Comparison of ENCODE assay signal across 18 mouse cellular contexts in genomic region chr6:6575796-6576195, GRCm38 (mm10). TPM values are rescaled to one million over a fixed set of nuclear protein-coding genes. Genes with fewer than 3 reads are reported as not detected.
DNase-seq lines count a peak whose midpoint lies in the region; ATAC-seq and TF ChIP-seq lines count a peak whose summit lies in the region.
"Had no signal": no experiment of that assay in that cellular context is flagged by ENCODE, and none has a peak within 500 bp of the region (broad histone marks: within the 10 kb centered on the region; RNA-seq: fewer than 3 reads in every experiment).

No protein-coding gene starts in this region.

- H3K4me2 ChIP-seq in heart, embryonic 12.5 days, result no peak overlapping the region
- H3K4me2 ChIP-seq in embryonic facial prominence, embryonic 13.5 days, result peak overlapping the region; percentile 18; the same call in 1 of the 2 replicates
- H3K4me2 ChIP-seq in midbrain, postnatal 0 days (ENCODE audit: low read depth, low read length, poor library complexity, severe bottlenecking), result no peak overlapping the region
- H3K4me2 ChIP-seq: limb, embryonic 15.5 days had no signal

- no peak for TF ChIP-seq CTCF in lung, adult 2 months (IDR thresholded peaks at IDR 0.05; ENCODE audit: insufficient read depth, low read length)
- no peak for TF ChIP-seq CTCF in midbrain, postnatal 0 days (IDR thresholded peaks at IDR 0.05)

- H3K27ac ChIP-seq in heart, embryonic 12.5 days (ENCODE audit: poor library complexity, severe bottlenecking), result no peak overlapping the region
- H3K27ac ChIP-seq in embryonic facial prominence, embryonic 13.5 days, result no peak overlapping the region
- no peak overlapping the region for H3K27ac ChIP-seq in midbrain, postnatal 0 days (ENCODE audit: low read depth, low read length)
- H3K27ac ChIP-seq: limb, embryonic 15.5 days; liver, embryonic 15.5 days; midbrain, embryonic 15.5 days had no signal

- no peak overlapping the region for H3K9ac ChIP-seq in heart, embryonic 12.5 days
- no peak overlapping the region for H3K9ac ChIP-seq in embryonic facial prominence, embryonic 13.5 days
- H3K9ac ChIP-seq in midbrain, postnatal 0 days (replicated peaks; ENCODE audit: low read length, poor library complexity, severe bottlenecking), result no peak overlapping the region
- H3K9ac ChIP-seq: limb, embryonic 15.5 days; liver, embryonic 15.5 days; midbrain, embryonic 15.5 days had no signal

- peak; percentile 71 for DNase-seq in heart, adult 11 months
- peak; percentile 18 to 47 for DNase-seq in lung, adult 18-20 months
- DNase-seq in lung, adult 2 months, result no peak
- DNase-seq in lung, postnatal 25 days (ENCODE audit: low spot score), result peak; percentile 46
- DNase-seq in cerebellum, adult 8-10 months, result no peak
- no peak for DNase-seq in midbrain, postnatal 0 days (ENCODE audit: low spot score)
- DNase-seq: B cell, adult 2 months; cerebellum, adult 9-11 months; gastrocnemius, postnatal 14 days; kidney, adult 11 months; kidney, postnatal 10 days; retina, postnatal 1 day had no signal

- H3K27me3 ChIP-seq in heart, embryonic 12.5 days (replicated peaks), result no peaks in the 10 kb centered on the region
- H3K27me3 ChIP-seq in embryonic facial prominence, embryonic 13.5 days, result no peaks in the 10 kb centered on the region; the same call in 1 of the 2 replicates
- no peaks in the 10 kb centered on the region for H3K27me3 ChIP-seq in midbrain, postnatal 0 days (ENCODE audit: insufficient read depth, low read length)
- H3K27me3 ChIP-seq: limb, embryonic 15.5 days; liver, embryonic 15.5 days; megakaryocyte, embryonic 14.5 days; midbrain, embryonic 15.5 days had no signal

- H3K9me3 ChIP-seq in heart, embryonic 12.5 days (replicated peaks), result no peaks in the 10 kb centered on the region
- H3K9me3 ChIP-seq in embryonic facial prominence, embryonic 13.5 days, result no peaks in the 10 kb centered on the region
- no peaks in the 10 kb centered on the region for H3K9me3 ChIP-seq in midbrain, postnatal 0 days (ENCODE audit: low read length)
- H3K9me3 ChIP-seq: limb, embryonic 15.5 days; liver, embryonic 15.5 days; megakaryocyte, embryonic 14.5 days; midbrain, embryonic 15.5 days had no signal

- peaks cover 7% of the 10 kb centered on the region; the same call in 1 of the 2 replicates for H3K36me3 ChIP-seq in heart, embryonic 12.5 days
- H3K36me3 ChIP-seq in embryonic facial prominence, embryonic 13.5 days, result peaks cover 8% of the 10 kb centered on the region; the same call in 1 of the 2 replicates
- H3K36me3 ChIP-seq in midbrain, postnatal 0 days (ENCODE audit: insufficient read depth, low read length), result no peaks in the 10 kb centered on the region

- no peak for ATAC-seq in heart, embryonic 12.5 days (ENCODE audit: insufficient number of reproducible peaks, low FRiP score)
- no peak for ATAC-seq in embryonic facial prominence, embryonic 13.5 days (ENCODE audit: insufficient number of reproducible peaks, insufficient read depth, low FRiP score, low TSS enrichment, low read depth)
- no peak for ATAC-seq in midbrain, postnatal 0 days (ENCODE audit: low FRiP score)
- ATAC-seq: midbrain, embryonic 15.5 days had no signal

- peaks cover 10% of the 10 kb centered on the region for H3K4me1 ChIP-seq in heart, embryonic 12.5 days (replicated peaks)
- H3K4me1 ChIP-seq in lung, adult 2 months (ENCODE audit: control insufficient read depth, insufficient read depth, low read length), result peaks cover 17% of the 10 kb centered on the region
- H3K4me1 ChIP-seq in embryonic facial prominence, embryonic 13.5 days, result peaks cover 9% of the 10 kb centered on the region
- peaks cover 3% of the 10 kb centered on the region; the same call in 1 of the 2 replicates for H3K4me1 ChIP-seq in midbrain, postnatal 0 days (ENCODE audit: insufficient read depth, low read length)

- no peak for TF ChIP-seq POLR2A in lung, adult 2 months (IDR thresholded peaks at IDR 0.05; ENCODE audit: borderline replicate concordance, extremely low read depth, low read depth, low read length)

- WGBS in heart, embryonic 12.5 days, result 77% methylated on average over 4 of the region's 4 CpGs
- WGBS in lung, adult 2 months, result 47% methylated on average over 4 of the region's 4 CpGs
- WGBS in embryonic facial prominence, embryonic 13.5 days, result 73% methylated on average over 4 of the region's 4 CpGs
- 93% methylated on average over 4 of the region's 4 CpGs for WGBS in midbrain, postnatal 0 days

- no peak overlapping the region for H3K4me3 ChIP-seq in heart, embryonic 12.5 days
- no peak overlapping the region for H3K4me3 ChIP-seq in lung, adult 2 months (replicated peaks; ENCODE audit: extremely low read depth, low read depth, low read length)
- H3K4me3 ChIP-seq in embryonic facial prominence, embryonic 13.5 days, result no peak overlapping the region
- no peak overlapping the region for H3K4me3 ChIP-seq in midbrain, postnatal 0 days (ENCODE audit: low read depth, low read length)
- H3K4me3 ChIP-seq: limb, embryonic 15.5 days; liver, embryonic 15.5 days; megakaryocyte, embryonic 14.5 days; midbrain, embryonic 15.5 days had no signal

RNA-seq across cellular contexts. Expression of gene Sem1, which starts 2.7 kb away (rescaled TPM):
- polyA plus RNA-seq in heart, embryonic 12.5 days (2016; fragmentation: Nextera tagmentation; extraction: Ambion mirVana), result 208 and 209 TPM in 2 replicates
- polyA plus RNA-seq in lung, adult 2 months (2012; rRNA removed), result 19.0 and 26.7 TPM in 2 replicates
- 276 and 284 TPM in 2 replicates for polyA plus RNA-seq in embryonic facial prominence, embryonic 13.5 days (2015; fragmentation: Nextera tagmentation; extraction: Ambion mirVana)
- total RNA-seq in midbrain, postnatal 0 days (2014; rRNA removed), result 33.8 and 49.6 TPM in 2 replicates
- polyA plus RNA-seq in midbrain, postnatal 0 days (2015; fragmentation: Nextera tagmentation; extraction: Ambion mirVana), result 114 and 121 TPM in 2 replicates

Comparison
In these comparisons a context has a peak if more than half of its experiments do, and no peak if none do; other contexts are left out.
1. DNase-seq: peak in heart, adult 11 months (single experiment), lung, adult 18-20 months (2 of 2) and lung, postnatal 25 days (single experiment); none in lung, adult 2 months (single experiment), cerebellum, adult 8-10 months (single experiment) and midbrain, postnatal 0 days (single experiment).